Mouse (Mus musculus) erythroblast, adult 5-6 weeks (primary cell): ENCODE results near the gene 2610301B20Rik. TPM values are rescaled to one million over a fixed set of nuclear protein-coding genes. Genes with fewer than 3 reads are reported as not detected.
"Not testable (repeated sequence)": the region's sequence is repeated elsewhere in the genome, so short reads cannot be mapped to it uniquely, and the experiment has no call there.

ENCODE experiments used
- ATAC-seq: replicated peaks from 2 replicates; pipeline ENCODE4 v1.8.0; 2016; ENCODE audit warnings: moderate number of reproducible peaks, mild to moderate bottlenecking, moderate TSS enrichment, inconsistent platforms; ENCODE audit not compliant: poor library complexity, low FRiP score, severe bottlenecking
- total RNA-seq, 2 experiments: library from RNA; stranded (forward) in 1 of 2; stranded (reverse) in 1 of 2; fragments of 150-400 nt in 1 of 2; fragments of 200-764, 138-1000 nt in 1 of 2; gene quantifications; 2 replicates each; pipeline versions ENCODE4 v1.2.3 to v1.2.4; 2015 to 2017; ENCODE audit warnings: low replicate concordance in 2 of 2

Gene 2610301B20Rik
- total RNA-seq, 2 experiments from 2014 or later, result 3.4 to 19.8 TPM

DNA sequence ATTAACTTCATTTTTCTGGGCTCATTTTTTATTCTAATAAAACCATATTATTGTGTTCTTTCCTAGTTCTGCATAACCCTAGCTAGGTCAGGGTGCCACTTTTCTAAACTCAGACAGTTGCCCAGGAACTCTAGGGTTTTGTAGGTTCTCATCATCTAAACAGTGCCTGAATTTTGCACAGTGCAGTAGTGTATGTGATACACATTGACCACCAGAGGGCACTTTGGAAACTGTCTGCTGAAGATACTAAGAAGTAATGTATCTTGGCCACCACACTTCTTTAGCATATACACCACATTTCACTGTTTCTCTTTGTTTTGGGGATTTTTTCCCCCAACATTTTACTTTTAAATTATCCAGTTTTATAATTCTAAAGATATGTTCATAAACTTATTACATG lies 22.6 kb downstream of the 2610301B20Rik start:
- ATAC-seq, result peak; percentile 81

DNA sequence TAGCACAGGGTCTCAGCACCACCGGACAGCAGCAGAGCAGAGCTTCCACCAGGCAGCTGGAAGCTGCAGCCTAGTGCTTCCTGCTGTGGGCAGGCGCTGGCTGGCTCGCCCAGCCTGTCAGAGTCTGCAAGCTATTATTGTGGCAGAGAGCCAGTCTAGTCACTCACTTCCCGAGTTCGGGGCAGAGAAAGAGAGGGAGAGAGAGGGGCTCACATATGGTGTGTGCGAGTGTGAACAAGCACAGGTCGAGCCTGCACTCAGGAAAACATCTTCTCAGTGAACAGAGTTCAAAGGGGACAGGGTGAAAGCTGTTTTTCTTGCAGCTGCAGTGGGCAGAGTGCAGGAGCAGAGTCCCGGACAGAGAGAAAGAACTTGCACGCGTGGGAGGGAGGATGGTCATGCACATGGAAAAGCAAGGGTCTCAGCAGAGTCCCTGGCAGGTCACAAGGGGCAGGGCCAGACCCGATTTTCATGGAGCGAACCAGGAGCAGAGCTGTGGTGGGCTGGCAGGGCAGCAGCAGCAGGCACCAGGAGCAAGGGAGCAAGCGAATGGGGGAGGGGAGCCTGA lies 31.0 kb downstream of the 2610301B20Rik start:
- ATAC-seq, result 0 out of 2 replicates have a peak, but pooled peaks have one; percentile 52

DNA sequence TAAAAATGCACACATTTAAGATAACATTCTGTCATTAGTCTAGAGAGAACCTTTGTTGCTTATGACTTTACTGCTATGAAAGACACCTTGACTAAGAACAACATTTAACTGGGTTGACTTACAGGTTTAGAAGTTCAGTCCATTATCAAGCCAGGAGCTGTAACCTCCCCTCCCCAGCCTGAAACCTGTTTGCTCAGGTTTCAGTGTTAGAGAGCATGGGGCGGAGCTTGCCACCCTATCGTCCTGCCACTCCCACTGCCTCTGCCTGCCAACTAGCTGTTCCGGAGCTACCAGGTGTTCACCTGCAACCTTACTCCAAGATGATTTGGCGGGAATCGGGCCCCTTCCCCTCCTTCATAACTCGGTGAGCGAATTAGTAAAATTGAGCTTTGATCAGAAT lies 37.1 kb downstream of the 2610301B20Rik start:
- ATAC-seq, result not testable (repeated sequence)

DNA sequence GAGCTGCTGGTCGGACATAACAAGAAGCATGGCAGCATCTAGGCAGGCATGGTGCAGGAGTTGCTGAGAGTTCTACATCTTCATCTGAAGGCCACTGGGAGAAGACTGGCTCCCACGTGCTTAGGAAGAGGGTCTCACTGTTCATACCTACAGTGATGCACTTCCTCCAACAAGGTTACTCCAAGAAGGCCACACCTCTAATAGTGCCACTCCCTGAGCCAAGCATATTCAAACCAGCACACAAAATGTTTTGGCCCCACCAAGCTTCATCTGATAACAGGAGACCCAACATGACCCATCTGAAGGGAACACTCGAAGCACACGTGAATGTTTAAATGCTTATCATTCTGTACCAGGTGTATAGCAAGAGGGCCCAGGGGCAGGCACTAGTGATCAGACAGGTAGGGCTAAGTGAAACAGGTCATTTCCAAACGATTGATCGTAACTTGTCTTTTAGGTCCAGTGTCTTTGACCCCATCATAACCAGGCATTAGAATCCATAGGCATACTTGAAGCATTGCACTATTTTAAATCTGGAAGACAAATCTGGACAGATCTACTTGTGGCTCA lies 37.7 kb downstream of the 2610301B20Rik start:
- ATAC-seq, result no peak

- peak; percentile 69 for ATAC-seq
Observed at GRCm38 (mm10) chr4:10912611-10913301, 38.5 kb downstream of the 2610301B20Rik start.

- ATAC-seq, result no peak
Observed at GRCm38 (mm10) chr4:10913409-10913808, 39.1 kb downstream of the 2610301B20Rik start.

DNA sequence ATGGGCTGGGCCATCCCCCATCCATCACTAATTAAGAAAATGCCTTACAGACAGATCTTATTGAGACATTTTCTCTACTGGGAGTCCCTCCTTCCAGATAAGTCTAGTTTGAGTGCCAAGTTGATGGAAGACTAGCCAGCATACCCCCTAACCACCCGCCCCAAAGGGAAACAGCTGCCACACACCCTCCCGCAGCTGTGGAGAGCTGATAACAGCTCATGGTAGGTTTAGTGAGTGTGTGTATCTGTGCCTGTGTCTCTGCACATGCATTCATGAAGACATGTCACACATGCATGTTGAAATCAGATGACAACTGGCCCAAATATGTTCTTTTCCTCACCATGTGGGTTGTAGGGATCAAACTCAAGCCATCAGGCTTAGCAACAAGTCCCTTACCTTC lies 40.5 kb downstream of the 2610301B20Rik start:
- ATAC-seq, result peak; percentile 95

DNA sequence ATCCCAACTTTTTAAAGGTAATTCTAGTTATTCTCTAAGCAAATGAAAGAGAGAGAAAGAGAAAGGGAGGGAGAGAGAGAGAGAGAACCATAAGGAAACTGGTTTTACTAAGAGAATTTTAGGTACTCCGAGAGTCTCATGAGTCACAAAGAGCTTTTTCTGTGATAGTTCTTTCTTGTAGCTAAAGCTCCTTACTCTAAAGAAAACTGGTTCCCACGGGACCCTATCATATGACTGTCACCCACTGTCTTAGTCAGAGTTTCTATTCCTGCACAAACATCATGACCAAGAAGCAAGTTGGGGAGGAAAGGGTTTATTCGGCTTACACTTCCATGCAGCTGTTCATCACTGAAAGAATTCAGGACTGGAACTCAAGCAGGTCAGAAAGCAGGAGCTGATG lies 41.0 kb downstream of the 2610301B20Rik start:
- no peak for ATAC-seq

DNA sequence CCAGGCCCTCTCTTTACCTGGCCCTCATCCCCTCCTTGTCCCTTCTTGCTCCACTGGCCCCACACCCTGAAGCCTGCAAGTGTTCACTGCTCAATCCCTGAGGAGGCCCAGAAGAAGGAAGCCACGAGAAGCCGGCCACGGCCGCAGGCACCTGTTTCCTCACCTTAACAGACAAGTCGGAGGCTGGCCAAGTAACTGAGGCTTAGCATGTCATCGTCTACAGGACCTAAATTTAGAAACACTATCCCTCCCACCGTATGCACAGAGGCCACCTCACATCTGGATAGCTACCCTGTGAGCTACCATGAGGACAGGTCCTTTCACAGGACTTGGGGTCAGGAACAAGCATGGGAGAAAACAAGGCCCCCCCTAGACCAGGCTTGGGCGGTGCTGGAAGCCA lies 44.1 kb downstream of the 2610301B20Rik start:
- ATAC-seq, result no peak

DNA sequence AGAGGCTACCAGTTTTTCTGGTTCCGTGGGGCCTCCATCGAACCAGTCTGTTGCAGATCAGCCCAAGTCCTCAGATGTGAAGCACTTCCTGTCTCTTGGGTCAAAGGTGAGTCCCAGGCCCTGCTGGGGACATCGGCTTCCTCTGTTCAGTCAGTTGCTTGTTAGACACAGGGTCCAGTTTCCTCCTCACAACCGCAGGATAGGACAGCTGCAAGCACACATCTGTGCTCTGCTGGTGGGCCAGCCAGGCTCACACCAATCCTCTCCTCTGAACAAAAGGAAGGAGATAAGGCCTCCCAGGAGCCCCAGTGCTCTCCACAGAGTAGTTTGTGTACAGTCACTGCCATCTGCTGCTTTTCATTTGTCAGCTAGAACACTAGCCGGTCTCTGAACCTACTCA lies 44.8 kb downstream of the 2610301B20Rik start:
- ATAC-seq, result no peak

- no peak for ATAC-seq
Observed at GRCm38 (mm10) chr4:10919530-10919929, 45.2 kb downstream of the 2610301B20Rik start.

DNA sequence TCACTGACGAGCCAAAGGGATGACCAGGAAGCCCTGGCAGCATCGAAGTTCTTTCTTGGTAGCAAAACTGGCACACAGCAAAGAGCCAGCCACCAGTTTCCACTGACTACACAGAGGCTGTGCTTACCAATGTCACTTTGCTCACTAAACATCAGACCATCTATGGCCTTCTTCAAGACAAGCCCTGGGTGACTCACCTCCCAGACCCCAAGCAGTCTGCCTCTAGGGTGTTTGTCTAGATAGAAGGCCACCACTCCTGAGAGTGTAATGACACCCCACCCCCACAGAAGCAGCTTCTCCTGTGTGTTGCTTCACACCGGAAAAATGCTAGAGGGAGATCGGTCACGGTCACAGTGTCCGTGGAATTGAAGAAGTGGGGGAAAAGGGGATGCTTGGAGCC lies 45.7 kb downstream of the 2610301B20Rik start:
- ATAC-seq, result no peak

- ATAC-seq, result no peak
Observed at GRCm38 (mm10) chr4:10920622-10921021, 46.3 kb downstream of the 2610301B20Rik start.

DNA sequence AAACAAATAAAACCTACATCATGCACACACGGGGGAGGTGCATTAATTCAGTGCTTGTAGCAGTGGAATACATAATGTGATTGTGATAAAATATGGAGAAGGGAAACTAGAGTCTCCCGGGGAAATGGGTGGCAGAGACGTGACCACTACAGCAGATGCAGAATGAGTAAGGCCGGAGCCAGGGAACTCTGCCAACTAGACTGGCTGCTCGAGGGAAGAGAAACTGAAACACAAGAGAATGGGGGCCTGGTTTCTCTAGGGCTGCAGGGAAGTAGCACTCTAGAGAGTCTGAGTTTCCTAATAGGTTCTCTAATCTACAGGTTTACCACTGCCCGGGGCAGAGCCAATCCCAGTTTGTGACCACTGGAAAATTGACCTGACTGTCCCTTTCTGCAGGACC lies 48.9 kb downstream of the 2610301B20Rik start:
- ATAC-seq, result no peak

GRCm38 (mm10) chr4:10924140-10924539 lies 49.8 kb downstream of the 2610301B20Rik start:
- no peak for ATAC-seq

DNA sequence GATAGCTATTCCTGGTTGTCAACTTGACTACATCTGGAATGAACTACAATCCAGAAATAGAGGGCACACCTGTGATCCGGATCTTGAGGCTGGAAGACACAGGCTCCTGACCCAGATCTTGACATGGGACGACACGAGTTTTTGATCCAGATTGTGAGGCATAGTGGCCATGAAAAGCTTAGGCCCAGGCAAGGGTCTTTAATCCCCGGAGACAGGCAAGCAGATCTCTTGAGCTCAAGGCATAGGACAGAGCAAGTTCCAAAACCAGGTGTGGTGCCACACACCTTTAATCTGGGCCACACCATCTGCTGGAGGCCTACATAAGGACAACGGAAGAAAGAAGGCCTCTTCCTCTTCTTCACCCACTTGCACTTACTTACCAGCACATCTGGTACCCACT lies 50.2 kb downstream of the 2610301B20Rik start:
- no peak for ATAC-seq

DNA sequence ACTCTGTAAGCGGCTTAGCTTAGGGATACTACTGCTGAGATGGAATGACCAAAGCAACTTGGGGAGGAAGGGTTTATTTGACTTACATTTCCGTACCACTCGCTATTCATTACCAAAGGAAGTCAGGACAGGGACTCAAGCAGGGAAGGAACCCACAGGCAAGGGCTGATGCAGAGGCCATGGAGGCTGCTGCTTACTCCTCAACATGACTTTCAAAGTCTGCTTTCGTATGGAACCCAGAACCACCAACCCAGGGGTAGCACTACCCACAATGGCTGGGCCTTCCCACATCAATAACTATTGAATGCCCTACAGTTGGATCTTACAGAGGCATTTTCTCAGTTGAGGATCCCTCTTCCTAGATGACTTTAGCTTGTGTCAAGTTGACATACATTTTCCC lies 52.1 kb downstream of the 2610301B20Rik start:
- no peak for ATAC-seq

- no peak for ATAC-seq
Observed at GRCm38 (mm10) chr4:10928158-10928557, 53.9 kb downstream of the 2610301B20Rik start.

DNA sequence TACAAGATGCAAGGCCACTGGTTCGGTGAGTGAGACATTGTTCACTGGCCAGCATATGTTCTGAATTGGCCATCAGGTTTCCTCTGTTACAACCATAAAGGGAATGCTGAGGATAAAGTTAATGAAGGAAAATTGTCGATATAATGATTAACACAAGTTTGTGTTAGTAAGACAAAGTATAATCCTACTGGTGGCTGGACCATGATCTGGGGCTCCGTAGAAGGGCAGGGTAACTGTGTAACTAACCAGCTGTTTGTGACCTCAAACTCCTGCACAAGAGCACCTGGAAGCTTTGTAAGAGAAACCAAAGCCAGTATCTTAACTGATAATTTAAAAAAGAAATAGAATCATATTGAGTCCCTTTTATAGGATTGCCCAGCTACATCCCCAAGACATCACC lies 55.4 kb downstream of the 2610301B20Rik start:
- ATAC-seq, result no peak

GRCm38 (mm10) chr4:10931040-10931439 lies 56.7 kb downstream of the 2610301B20Rik start:
- no peak for ATAC-seq

GRCm38 (mm10) chr4:10932091-10932745 lies 57.9 kb downstream of the 2610301B20Rik start:
- no peak for ATAC-seq
